Mouse (Mus musculus): ENCODE results near the gene Nxpe4. TPM values are rescaled to one million over a fixed set of nuclear protein-coding genes. Genes with fewer than 3 reads are reported as not detected.

Gene Nxpe4
- polyA plus RNA-seq, 1 experiment from 2014 or later: 7.4 TPM

GRCm38 (mm10) chr9:48241791-48242190 lies 80.0 kb downstream of the Nxpe4 start:
- Histone ChIP-seq H3K36me3 (no peaks in the 10 kb centered on the region), H3K27ac (replicated peaks) (no peak overlapping the region), H3K9me3 (replicated peaks) (no peaks in the 10 kb centered on the region), H3K4me1 (no peaks in the 10 kb centered on the region), H3K27me3 (no peaks in the 10 kb centered on the region), H3K4me2 (replicated peaks) (no peak overlapping the region), H3K9ac (no peak overlapping the region), H3K4me3 (replicated peaks) (no peak overlapping the region)
- ATAC-seq (ENCODE audit: insufficient number of reproducible peaks, low FRiP score, low TSS enrichment, low read depth): no peak
- 97% methylated on average over 1 of the region's 1 CpGs for WGBS

GRCm38 (mm10) chr9:48242756-48243155 lies 80.9 kb downstream of the Nxpe4 start:
- no peak overlapping the region for H3K9ac ChIP-seq
- H3K27ac ChIP-seq (replicated peaks): no peak overlapping the region
- no peaks in the 10 kb centered on the region for H3K4me1 ChIP-seq
- 93% methylated on average over 2 of the region's 2 CpGs for WGBS
- ATAC-seq (ENCODE audit: insufficient number of reproducible peaks, low FRiP score, low TSS enrichment, low read depth): no peak
- no peaks in the 10 kb centered on the region for H3K27me3 ChIP-seq
- H3K4me2 ChIP-seq (replicated peaks): no peak overlapping the region
- H3K36me3 ChIP-seq: no peaks in the 10 kb centered on the region
- H3K9me3 ChIP-seq (replicated peaks): no peaks in the 10 kb centered on the region
- H3K4me3 ChIP-seq (replicated peaks): no peak overlapping the region

GRCm38 (mm10) chr9:48244175-48244574 lies 82.4 kb downstream of the Nxpe4 start:
- no peaks in the 10 kb centered on the region for H3K27me3 ChIP-seq
- H3K9ac ChIP-seq: no peak overlapping the region
- H3K4me1 ChIP-seq: no peaks in the 10 kb centered on the region
- H3K36me3 ChIP-seq: no peaks in the 10 kb centered on the region
- H3K4me2 ChIP-seq (replicated peaks): no peak overlapping the region
- 63% methylated on average over 3 of the region's 3 CpGs for WGBS
- no peaks in the 10 kb centered on the region for H3K9me3 ChIP-seq (replicated peaks)
- ATAC-seq (ENCODE audit: insufficient number of reproducible peaks, low FRiP score, low TSS enrichment, low read depth): no peak
- H3K27ac ChIP-seq (replicated peaks): no peak overlapping the region
- H3K4me3 ChIP-seq (replicated peaks): no peak overlapping the region

GRCm38 (mm10) chr9:48245525-48245924 lies 83.7 kb downstream of the Nxpe4 start:
- H3K9me3 ChIP-seq (replicated peaks): no peaks in the 10 kb centered on the region
- H3K4me1 ChIP-seq: no peaks in the 10 kb centered on the region
- no peaks in the 10 kb centered on the region for H3K36me3 ChIP-seq
- H3K27me3 ChIP-seq: no peaks in the 10 kb centered on the region
- ATAC-seq (ENCODE audit: insufficient number of reproducible peaks, low FRiP score, low TSS enrichment, low read depth): no peak
- H3K4me2 ChIP-seq (replicated peaks): no peak overlapping the region
- H3K27ac ChIP-seq (replicated peaks): no peak overlapping the region
- H3K9ac ChIP-seq: no peak overlapping the region
- no peak overlapping the region for H3K4me3 ChIP-seq (replicated peaks)
- 59% methylated on average over 1 of the region's 1 CpGs for WGBS

- no peaks in the 10 kb centered on the region for H3K36me3 ChIP-seq
- 0 out of 2 replicates have a peak, but pooled peaks cover 4% of the 10 kb centered on the region for H3K4me1 ChIP-seq
- 0 out of 2 replicates have a peak, but pooled peaks cover 3% of the 10 kb centered on the region for H3K27me3 ChIP-seq
- H3K9ac ChIP-seq: no peak overlapping the region
- no peak overlapping the region for H3K4me3 ChIP-seq (replicated peaks)
- H3K27ac ChIP-seq (replicated peaks): no peak overlapping the region
- WGBS: 37% methylated on average over 5 of the region's 5 CpGs
- no peak for ATAC-seq (ENCODE audit: insufficient number of reproducible peaks, low FRiP score, low TSS enrichment, low read depth)
- H3K9me3 ChIP-seq (replicated peaks): no peaks in the 10 kb centered on the region
- H3K4me2 ChIP-seq (replicated peaks): no peak overlapping the region
These were observed 85.5 kb downstream of the Nxpe4 start for GRCm38 (mm10) chr9:48247276-48247675.

GRCm38 (mm10) chr9:48252236-48252635 lies 90.4 kb downstream of the Nxpe4 start:
- Histone ChIP-seq H3K4me2 (replicated peaks) (peak overlapping the region; percentile 0; the same call in 1 of the 2 replicates), H3K4me1 (0 out of 2 replicates have a peak, but pooled peaks cover 10% of the 10 kb centered on the region), H3K27me3 (0 out of 2 replicates have a peak, but pooled peaks cover 8% of the 10 kb centered on the region), H3K9ac (no peak overlapping the region), H3K36me3 (no peaks in the 10 kb centered on the region), H3K4me3 (replicated peaks) (no peak overlapping the region), H3K27ac (replicated peaks) (no peak overlapping the region), H3K9me3 (replicated peaks) (no peaks in the 10 kb centered on the region)
- 0 out of 2 replicates have a peak, but pooled peaks have one; percentile 54 for ATAC-seq (ENCODE audit: insufficient number of reproducible peaks, low FRiP score, low TSS enrichment, low read depth)
- 6% methylated on average over 8 of the region's 8 CpGs for WGBS

- Histone ChIP-seq H3K4me2 (replicated peaks) (no peak overlapping the region), H3K27me3 (0 out of 2 replicates have a peak, but pooled peaks cover 7% of the 10 kb centered on the region), H3K27ac (replicated peaks) (no peak overlapping the region), H3K4me3 (replicated peaks) (no peak overlapping the region), H3K9me3 (replicated peaks) (no peaks in the 10 kb centered on the region), H3K36me3 (no peaks in the 10 kb centered on the region), H3K4me1 (0 out of 2 replicates have a peak, but pooled peaks cover 9% of the 10 kb centered on the region), H3K9ac (no peak overlapping the region)
- no peak for ATAC-seq (ENCODE audit: insufficient number of reproducible peaks, low FRiP score, low TSS enrichment, low read depth)
- WGBS: 65% methylated on average over 9 of the region's 9 CpGs
These were observed 95.2 kb downstream of the Nxpe4 start for GRCm38 (mm10) chr9:48257001-48257400.

- Histone ChIP-seq H3K36me3 (no peaks in the 10 kb centered on the region), H3K9ac (no peak overlapping the region), H3K9me3 (replicated peaks) (no peaks in the 10 kb centered on the region), H3K27me3 (0 out of 2 replicates have a peak, but pooled peaks cover 3% of the 10 kb centered on the region), H3K4me1 (no peaks in the 10 kb centered on the region), H3K4me3 (replicated peaks) (no peak overlapping the region), H3K4me2 (replicated peaks) (no peak overlapping the region), H3K27ac (replicated peaks) (no peak overlapping the region)
- 40% methylated on average over 12 of the region's 12 CpGs for WGBS
- no peak for ATAC-seq (ENCODE audit: insufficient number of reproducible peaks, low FRiP score, low TSS enrichment, low read depth)
These were observed 96.1 kb downstream of the Nxpe4 start for GRCm38 (mm10) chr9:48257741-48258423.

- H3K4me3 ChIP-seq (replicated peaks): no peak overlapping the region
- 85% methylated on average over 6 of the region's 6 CpGs for WGBS
- ATAC-seq (ENCODE audit: insufficient number of reproducible peaks, low FRiP score, low TSS enrichment, low read depth): no peak
- no peak overlapping the region for H3K4me2 ChIP-seq (replicated peaks)
- H3K27ac ChIP-seq (replicated peaks): no peak overlapping the region
- no peaks in the 10 kb centered on the region for H3K9me3 ChIP-seq (replicated peaks)
- H3K27me3 ChIP-seq: no peaks in the 10 kb centered on the region
- H3K9ac ChIP-seq: no peak overlapping the region
- H3K4me1 ChIP-seq: peaks cover 12% of the 10 kb centered on the region; the same call in 1 of the 2 replicates
- no peaks in the 10 kb centered on the region for H3K36me3 ChIP-seq
These were observed 102.8 kb downstream of the Nxpe4 start for GRCm38 (mm10) chr9:48264616-48265015.

- H3K27ac ChIP-seq (replicated peaks): no peak overlapping the region
- H3K36me3 ChIP-seq: no peaks in the 10 kb centered on the region
- H3K9me3 ChIP-seq (replicated peaks): no peaks in the 10 kb centered on the region
- H3K4me1 ChIP-seq: peaks cover 12% of the 10 kb centered on the region; the same call in 1 of the 2 replicates
- no peaks in the 10 kb centered on the region for H3K27me3 ChIP-seq
- WGBS: 76% methylated on average over 4 of the region's 4 CpGs
- H3K4me3 ChIP-seq (replicated peaks): no peak overlapping the region
- ATAC-seq (ENCODE audit: insufficient number of reproducible peaks, low FRiP score, low TSS enrichment, low read depth): no peak
- no peak overlapping the region for H3K4me2 ChIP-seq (replicated peaks)
- no peak overlapping the region for H3K9ac ChIP-seq
These were observed 103.7 kb downstream of the Nxpe4 start for GRCm38 (mm10) chr9:48265491-48265890.

- H3K9me3 ChIP-seq (replicated peaks): no peaks in the 10 kb centered on the region
- ATAC-seq (ENCODE audit: insufficient number of reproducible peaks, low FRiP score, low TSS enrichment, low read depth): peak; percentile 82
- H3K36me3 ChIP-seq: no peaks in the 10 kb centered on the region
- H3K4me3 ChIP-seq (replicated peaks): peak overlapping the region; percentile 50
- H3K27ac ChIP-seq (replicated peaks): peak overlapping the region; percentile 55; the same call in 1 of the 2 replicates
- peak overlapping the region; percentile 28; the same call in 1 of the 2 replicates for H3K9ac ChIP-seq
- H3K4me1 ChIP-seq: peaks cover 12% of the 10 kb centered on the region; the same call in 1 of the 2 replicates
- H3K27me3 ChIP-seq: no peaks in the 10 kb centered on the region
- WGBS: 11% methylated on average over 21 of the region's 21 CpGs
- H3K4me2 ChIP-seq (replicated peaks): peak overlapping the region; percentile 92
These were observed 104.6 kb downstream of the Nxpe4 start for GRCm38 (mm10) chr9:48266286-48267027.
